Mouse (Mus musculus): ENCODE measurements around the gene Naa35. TPM values are rescaled to one million over a fixed set of nuclear protein-coding genes. Genes with fewer than 3 reads are reported as not detected.

Gene Naa35
- polyA plus RNA-seq, 1 experiment from 2014 or later = 80.8 TPM

- H3K4me3 ChIP-seq = no peak overlapping the region
- H3K36me3 ChIP-seq = no peaks in the 10 kb centered on the region
- WGBS = 80% methylated on average over 3 of the region's 3 CpGs
- H3K9me3 ChIP-seq (replicated peaks) = no peaks in the 10 kb centered on the region
- peaks cover 15% of the 10 kb centered on the region for H3K4me1 ChIP-seq (replicated peaks)
- H3K27me3 ChIP-seq (replicated peaks) = peaks cover 5% of the 10 kb centered on the region; the same call in 1 of the 2 replicates
- H3K27ac ChIP-seq (ENCODE audit: poor library complexity, severe bottlenecking) = no peak overlapping the region
- ATAC-seq (ENCODE audit: insufficient number of reproducible peaks, low FRiP score) = no peak
- H3K9ac ChIP-seq = no peak overlapping the region
- no peak overlapping the region for H3K4me2 ChIP-seq
Measured at GRCm38 (mm10) chr13:59685236-59685635, 100.2 kb downstream of the Naa35 start.

Other genes starting within 250 kb of the Naa35 start
- gene Agtpbp1, start within 50 bp of the Naa35 start, polyA plus RNA-seq (2016; fragmentation: Nextera tagmentation; extraction: Ambion mirVana) = 13.2 and 14.9 TPM in 2 replicates
- 63.2 and 67.6 TPM in 2 replicates for gene Golm1, start 90.6 kb downstream of the Naa35 start, polyA plus RNA-seq (2016; fragmentation: Nextera tagmentation; extraction: Ambion mirVana)
- gene 4921517D22Rik, start 108.8 kb downstream of the Naa35 start, polyA plus RNA-seq (2016; fragmentation: Nextera tagmentation; extraction: Ambion mirVana) = not detected in 2 replicates
- not detected in 2 replicates for gene Spata31d1a, start 125.1 kb downstream of the Naa35 start, polyA plus RNA-seq (2016; fragmentation: Nextera tagmentation; extraction: Ambion mirVana)
- not detected in 2 replicates for gene Spata31d1b, start 127.0 kb downstream of the Naa35 start, polyA plus RNA-seq (2016; fragmentation: Nextera tagmentation; extraction: Ambion mirVana)
- not detected in 2 replicates for gene Spata31d1d, start 146.5 kb downstream of the Naa35 start, polyA plus RNA-seq (2016; fragmentation: Nextera tagmentation; extraction: Ambion mirVana)
- gene 1700014D04Rik, start 161.5 kb downstream of the Naa35 start, polyA plus RNA-seq (2016; fragmentation: Nextera tagmentation; extraction: Ambion mirVana) = 0.17 TPM in 1 of 2 replicates, not detected in the other
- 155 and 159 TPM in 2 replicates for gene Isca1, start 184.6 kb downstream of the Naa35 start, polyA plus RNA-seq (2016; fragmentation: Nextera tagmentation; extraction: Ambion mirVana)
- not detected in 2 replicates for gene Gm49354, start 197.0 kb downstream of the Naa35 start, polyA plus RNA-seq (2016; fragmentation: Nextera tagmentation; extraction: Ambion mirVana)
- gene Tut7, start 237.9 kb downstream of the Naa35 start, polyA plus RNA-seq (2016; fragmentation: Nextera tagmentation; extraction: Ambion mirVana) = 45.3 and 46.4 TPM in 2 replicates

Measured in heart, embryonic 12.5 days (tissue).